Mouse (Mus musculus): ENCODE measurements around the gene Osbp2. TPM values are rescaled to one million over a fixed set of nuclear protein-coding genes. Genes with fewer than 3 reads are reported as not detected.
A peak's percentile ranks its signal among the peaks of the same experiment; 100 is the strongest.

Gene Osbp2
- total RNA-seq, 1 experiment from 2014 or later, result not detected

DNA sequence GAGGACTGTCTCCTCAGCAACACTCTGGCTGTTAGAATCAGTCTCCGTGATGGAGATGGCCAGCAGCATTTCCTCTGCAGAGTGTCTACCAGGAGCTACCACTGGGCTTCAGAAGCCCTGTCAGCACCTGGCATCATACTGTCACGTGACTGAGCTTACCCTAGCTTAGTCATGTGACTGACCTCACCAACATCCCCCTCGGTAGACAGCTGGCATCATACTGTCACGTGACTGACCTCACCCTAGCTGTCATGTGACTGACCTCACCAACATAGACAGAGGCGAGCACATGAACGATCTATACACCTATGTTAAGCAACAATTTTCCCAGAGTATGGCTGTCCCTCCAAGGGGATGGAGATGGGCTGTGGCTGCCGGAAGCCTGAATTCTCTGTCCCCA, 15.0 kb upstream of the Osbp2 start:
- ATAC-seq (replicated peaks; ENCODE audit: insufficient number of reproducible peaks, low FRiP score, low TSS enrichment, poor library complexity, severe bottlenecking), result 0 out of 2 replicates have a peak, but pooled peaks have one; percentile 17

DNA sequence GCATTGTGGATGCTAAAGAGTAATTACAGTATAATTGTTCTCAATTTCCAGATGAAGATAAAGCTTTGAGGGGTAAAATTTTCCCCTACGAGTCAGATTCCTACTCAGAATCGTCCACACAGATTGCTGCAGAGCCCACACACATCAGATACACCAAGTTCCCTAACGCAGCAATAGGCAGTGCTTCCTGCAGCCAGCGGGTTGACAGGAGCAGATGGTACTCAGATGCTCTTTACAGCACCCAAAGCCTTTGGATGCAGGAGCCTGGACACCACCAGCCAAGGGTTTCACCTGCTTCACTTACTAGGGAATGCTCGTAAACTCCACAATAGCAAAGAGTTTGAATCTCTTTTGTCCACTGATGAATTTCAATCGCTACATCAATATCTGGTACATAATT, 12.7 kb upstream of the Osbp2 start:
- ATAC-seq (replicated peaks; ENCODE audit: insufficient number of reproducible peaks, low FRiP score, low TSS enrichment, poor library complexity, severe bottlenecking), result no peak

DNA sequence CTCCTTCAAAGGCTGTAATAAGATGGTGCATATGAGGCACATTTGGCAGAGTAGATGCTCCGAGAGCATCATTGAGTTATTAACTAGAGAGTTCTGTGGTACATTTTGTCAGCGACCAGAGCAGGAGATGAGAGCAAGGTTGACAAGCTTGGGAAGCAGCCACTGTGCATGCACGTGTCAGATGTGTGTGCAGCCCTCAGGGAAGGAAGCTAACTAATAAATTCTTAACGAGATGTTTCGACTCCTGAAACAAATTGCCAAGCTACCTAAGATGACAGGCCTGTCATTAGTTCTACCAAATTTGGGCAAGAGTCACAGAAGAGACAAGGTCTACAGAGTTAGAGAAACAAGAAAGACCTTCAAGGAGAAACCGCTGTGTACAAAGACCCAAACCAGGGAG, 640 bp upstream of the Osbp2 start:
- ATAC-seq (replicated peaks; ENCODE audit: insufficient number of reproducible peaks, low FRiP score, low TSS enrichment, poor library complexity, severe bottlenecking), result no peak

GRCm38 (mm10) chr11:3862661-3863453, 846 bp downstream of the Osbp2 start:
- ATAC-seq (replicated peaks; ENCODE audit: insufficient number of reproducible peaks, low FRiP score, low TSS enrichment, poor library complexity, severe bottlenecking), result no peak

DNA sequence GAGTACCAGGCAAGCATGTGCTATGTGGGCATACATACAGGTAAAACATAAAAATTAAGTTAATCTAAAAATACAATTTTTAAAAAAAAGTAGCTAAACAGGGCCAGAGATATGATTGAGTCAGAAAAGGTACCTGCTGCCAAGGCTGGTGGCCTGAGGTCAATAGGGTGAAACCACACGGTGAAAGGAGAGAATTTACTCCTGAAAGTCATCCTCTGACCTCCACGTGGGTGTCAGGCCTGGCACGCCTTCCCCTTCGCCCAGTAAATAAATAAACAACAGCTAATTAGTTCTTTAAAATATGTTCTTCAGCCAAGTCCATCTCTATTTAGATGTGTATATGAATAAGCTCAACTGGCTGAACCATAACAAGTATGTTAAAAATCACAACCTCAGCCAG, 3.3 kb downstream of the Osbp2 start:
- ATAC-seq (replicated peaks; ENCODE audit: insufficient number of reproducible peaks, low FRiP score, low TSS enrichment, poor library complexity, severe bottlenecking), result no peak

- no peak for ATAC-seq (replicated peaks; ENCODE audit: insufficient number of reproducible peaks, low FRiP score, low TSS enrichment, poor library complexity, severe bottlenecking)
These were observed 3.9 kb downstream of the Osbp2 start for GRCm38 (mm10) chr11:3859778-3860177.

DNA sequence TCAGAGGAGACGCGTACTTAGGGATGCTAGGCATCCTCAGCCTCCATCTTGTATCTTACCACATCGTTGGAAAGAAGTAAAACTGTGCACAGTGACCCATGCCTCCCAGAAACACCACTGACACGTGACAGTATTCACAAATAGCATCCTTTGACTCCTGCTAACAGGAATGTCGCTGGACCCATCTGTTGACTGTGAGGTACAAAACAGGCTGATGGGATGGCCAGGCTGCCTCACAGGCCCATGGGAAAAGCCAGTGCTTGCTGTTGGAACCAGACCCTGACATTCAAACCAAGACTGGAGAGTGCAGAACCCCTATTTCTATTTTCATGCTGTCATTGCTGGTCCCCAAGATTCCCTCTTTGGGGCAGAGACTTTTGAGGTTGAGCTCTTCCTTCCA, 5.8 kb downstream of the Osbp2 start:
- ATAC-seq (replicated peaks; ENCODE audit: insufficient number of reproducible peaks, low FRiP score, low TSS enrichment, poor library complexity, severe bottlenecking), result no peak

DNA sequence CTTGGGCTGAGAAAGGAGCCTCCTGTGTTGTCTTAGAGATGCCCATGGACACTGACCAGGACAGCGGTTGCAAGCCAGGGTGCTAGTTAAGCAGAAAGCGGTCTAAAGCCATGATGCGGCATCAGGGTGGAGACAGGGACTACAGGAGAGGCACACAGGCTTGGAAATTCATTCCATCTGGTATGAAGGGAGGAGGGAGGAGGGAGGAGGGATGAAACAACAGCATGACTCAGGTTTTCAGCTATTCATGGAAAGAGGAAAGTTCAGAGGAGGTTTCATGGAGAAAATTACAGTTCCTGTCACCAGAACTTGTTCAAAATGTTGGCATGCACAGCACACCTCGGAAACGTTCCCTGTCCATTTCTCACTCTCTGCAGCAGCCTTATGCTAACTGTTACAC, 7.9 kb downstream of the Osbp2 start:
- no peak for ATAC-seq (replicated peaks; ENCODE audit: insufficient number of reproducible peaks, low FRiP score, low TSS enrichment, poor library complexity, severe bottlenecking)

DNA sequence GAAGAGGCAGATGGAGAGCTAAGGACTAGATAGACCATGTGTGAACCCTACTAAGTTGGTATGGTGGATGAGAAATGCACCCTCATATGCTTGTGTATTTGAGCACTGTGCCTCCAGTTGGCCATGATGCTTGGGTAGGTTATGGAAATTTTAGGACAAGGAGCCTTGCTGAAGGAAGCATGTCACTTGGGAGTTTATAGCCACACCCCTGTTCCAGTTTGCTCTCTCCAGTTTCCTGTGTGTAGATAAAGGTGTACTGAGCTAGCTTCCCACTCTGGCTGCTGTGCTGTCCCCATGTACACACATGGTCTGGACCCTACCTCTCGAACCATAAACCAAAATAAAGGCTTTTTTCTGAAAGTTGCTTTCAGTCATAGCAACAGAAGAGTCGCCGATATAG, 9.5 kb downstream of the Osbp2 start:
- no peak for ATAC-seq (replicated peaks; ENCODE audit: insufficient number of reproducible peaks, low FRiP score, low TSS enrichment, poor library complexity, severe bottlenecking)

DNA sequence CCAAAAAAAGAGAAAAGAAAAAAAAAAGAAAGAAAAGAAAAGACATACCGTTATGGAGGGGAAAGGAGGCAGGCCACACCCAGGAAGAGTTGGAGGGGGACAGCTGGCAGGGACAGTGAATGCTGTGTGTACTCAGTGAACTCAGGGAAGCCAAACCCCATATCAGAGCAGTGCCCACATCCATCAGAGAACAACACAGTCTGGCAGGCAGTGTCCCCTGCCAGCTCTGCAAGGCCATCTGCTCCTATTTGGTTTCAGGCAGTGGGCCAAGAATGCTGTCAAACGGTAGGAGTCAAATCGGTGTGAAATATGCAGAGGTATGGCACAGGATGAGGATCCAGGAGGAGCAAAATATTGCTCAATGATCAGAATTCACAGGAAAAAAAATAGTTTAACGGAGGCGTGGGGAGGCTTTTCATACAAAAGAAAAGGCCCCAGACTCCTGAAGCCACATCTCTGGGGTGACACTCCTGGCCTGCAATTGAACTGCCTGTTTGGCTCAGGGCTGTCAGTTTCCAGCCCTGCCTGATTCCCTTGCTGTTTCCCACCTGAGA, 10.1 kb downstream of the Osbp2 start:
- ATAC-seq (replicated peaks; ENCODE audit: insufficient number of reproducible peaks, low FRiP score, low TSS enrichment, poor library complexity, severe bottlenecking), result no peak

- no peak for ATAC-seq (replicated peaks; ENCODE audit: insufficient number of reproducible peaks, low FRiP score, low TSS enrichment, poor library complexity, severe bottlenecking)
These were observed 10.7 kb downstream of the Osbp2 start for GRCm38 (mm10) chr11:3853031-3853430.

DNA sequence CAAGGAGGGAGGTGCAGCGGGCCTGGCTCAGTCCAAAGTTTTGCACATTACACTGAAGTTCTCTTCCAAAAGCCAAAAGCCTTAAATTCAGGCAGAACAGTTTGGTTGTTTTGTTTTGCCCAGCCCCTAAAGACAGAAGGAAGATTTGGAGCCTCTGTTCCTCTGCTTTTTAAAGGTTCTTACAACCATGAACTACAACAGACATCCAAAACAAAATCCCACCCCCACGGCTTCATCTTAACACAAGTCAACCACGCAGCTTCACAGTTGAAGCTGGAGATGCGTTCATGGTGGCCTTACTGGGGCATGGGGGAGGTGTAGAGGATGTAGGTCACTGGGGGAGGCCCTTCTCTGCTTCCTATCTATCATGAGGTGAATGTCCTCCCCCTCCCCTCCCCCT, 11.8 kb downstream of the Osbp2 start:
- no peak for ATAC-seq (replicated peaks; ENCODE audit: insufficient number of reproducible peaks, low FRiP score, low TSS enrichment, poor library complexity, severe bottlenecking)

DNA sequence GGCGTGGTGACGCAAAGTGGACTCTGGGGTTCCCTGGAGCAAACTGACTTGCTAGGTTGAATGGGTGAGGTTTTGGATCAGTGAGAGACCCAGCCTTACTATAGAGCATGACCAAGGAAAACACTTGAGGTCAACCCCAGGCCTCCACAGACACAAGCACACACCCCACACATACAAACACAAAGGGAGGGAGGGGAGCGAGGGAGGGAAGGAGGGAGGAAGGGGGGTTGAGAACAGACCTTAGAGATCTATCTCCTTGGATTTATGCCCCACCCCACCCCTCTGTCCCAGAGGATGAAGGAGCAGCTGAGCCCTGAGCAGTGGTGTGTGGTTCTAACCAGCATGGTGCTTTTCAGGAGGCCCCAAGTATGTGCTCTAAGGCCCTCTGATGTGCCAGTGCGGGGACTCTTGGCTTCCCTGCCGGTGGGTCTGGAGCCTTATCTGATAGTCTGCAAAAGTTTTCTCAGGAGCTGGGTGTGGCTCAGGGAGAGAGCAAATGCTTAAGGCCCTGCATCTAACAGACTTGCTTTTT, 12.9 kb downstream of the Osbp2 start:
- ATAC-seq (replicated peaks; ENCODE audit: insufficient number of reproducible peaks, low FRiP score, low TSS enrichment, poor library complexity, severe bottlenecking), result no peak

DNA sequence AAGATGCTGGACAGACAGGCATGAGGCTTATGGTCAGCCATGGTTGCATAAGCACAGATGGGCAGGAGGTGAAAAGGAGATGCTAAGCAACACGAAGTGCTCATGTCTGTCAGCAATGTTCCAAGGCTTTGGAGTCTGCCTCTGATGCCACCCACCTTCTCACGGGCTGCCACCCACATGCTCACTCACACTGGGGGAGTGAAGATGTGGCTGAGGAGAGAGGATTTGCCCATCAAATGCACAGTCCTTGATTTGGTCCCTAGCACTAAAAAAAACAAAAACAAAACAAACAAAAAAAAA, 13.4 kb downstream of the Osbp2 start:
- no peak for ATAC-seq (replicated peaks; ENCODE audit: insufficient number of reproducible peaks, low FRiP score, low TSS enrichment, poor library complexity, severe bottlenecking)

GRCm38 (mm10) chr11:3849469-3850314, 14.0 kb downstream of the Osbp2 start:
- no peak for ATAC-seq (replicated peaks; ENCODE audit: insufficient number of reproducible peaks, low FRiP score, low TSS enrichment, poor library complexity, severe bottlenecking)

GRCm38 (mm10) chr11:3846351-3846750, 17.4 kb downstream of the Osbp2 start:
- no peak for ATAC-seq (replicated peaks; ENCODE audit: insufficient number of reproducible peaks, low FRiP score, low TSS enrichment, poor library complexity, severe bottlenecking)

- no peak for ATAC-seq (replicated peaks; ENCODE audit: insufficient number of reproducible peaks, low FRiP score, low TSS enrichment, poor library complexity, severe bottlenecking)
These were observed 19.6 kb downstream of the Osbp2 start for GRCm38 (mm10) chr11:3843943-3844734.

DNA sequence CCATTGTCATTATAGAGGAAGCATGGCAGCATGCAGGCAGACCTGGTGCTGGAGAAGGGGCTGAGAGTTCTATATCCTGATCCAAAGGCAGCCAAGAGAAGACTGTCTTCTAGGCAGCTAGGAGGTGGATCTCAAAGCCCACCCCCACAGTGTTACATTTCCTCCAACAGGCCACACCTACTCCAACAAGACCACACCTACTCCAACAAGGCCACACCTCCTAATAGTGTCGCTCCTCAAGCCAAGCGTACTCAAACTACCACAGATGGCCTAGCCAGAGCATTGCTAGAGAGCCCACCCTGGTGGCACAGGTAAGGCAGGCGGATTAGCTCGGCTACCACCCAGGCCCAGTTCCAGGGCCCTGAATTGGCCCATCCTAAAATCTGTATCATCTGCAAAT, 28.4 kb downstream of the Osbp2 start:
- ATAC-seq (replicated peaks; ENCODE audit: insufficient number of reproducible peaks, low FRiP score, low TSS enrichment, poor library complexity, severe bottlenecking), result no peak
